22 mouse cellular contexts compared by ENCODE assay signal in the genomic region with DNA sequence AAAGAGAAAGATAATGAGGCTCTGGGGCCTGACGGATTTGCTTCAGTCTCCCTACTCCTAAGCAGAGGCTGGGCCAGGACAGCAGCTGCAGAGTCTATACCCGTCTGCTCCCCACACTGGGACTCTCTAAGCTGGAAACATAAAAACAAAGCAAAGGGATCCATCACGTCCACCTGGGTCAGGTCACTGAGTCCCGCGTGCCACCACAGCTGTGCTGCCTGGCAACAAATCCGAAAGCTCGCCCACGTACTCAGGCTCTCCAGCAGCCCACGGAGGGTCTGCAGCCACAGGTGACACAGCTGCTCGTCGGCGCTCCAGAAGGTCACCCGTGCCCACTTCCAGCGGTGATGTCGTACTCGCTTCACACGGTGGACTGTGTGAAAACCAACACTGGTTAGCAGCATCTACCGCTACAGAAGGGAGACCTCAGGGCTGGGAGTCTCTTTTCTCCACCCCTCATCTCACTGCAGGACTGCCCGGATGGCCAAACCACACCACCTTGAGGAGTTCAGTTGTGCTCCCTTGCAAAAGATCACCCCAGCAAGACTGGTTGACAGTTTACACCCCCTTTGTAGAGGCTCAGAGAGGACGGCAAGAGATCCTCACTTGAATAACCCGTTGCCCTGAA. TPM values are rescaled to one million over a fixed set of nuclear protein-coding genes. Genes with fewer than 3 reads are reported as not detected.
DNase-seq lines count a peak whose midpoint lies in the region; ATAC-seq and TF ChIP-seq lines count a peak whose summit lies in the region.
"Had no signal": no experiment of that assay in that cellular context is flagged by ENCODE, and none has a peak within 500 bp of the region (broad histone marks: within the 10 kb centered on the region; RNA-seq: fewer than 3 reads in every experiment).

No protein-coding gene starts in this region.

- H3K4me2 ChIP-seq in forebrain, embryonic 14.5 days (ENCODE audit: low read length): no peak overlapping the region
- no peak overlapping the region for H3K4me2 ChIP-seq in forebrain, embryonic 15.5 days (replicated peaks)
- H3K4me2 ChIP-seq in lung, embryonic 16.5 days (ENCODE audit: low read depth, low read length): no peak overlapping the region
- H3K4me2 ChIP-seq: embryonic facial prominence, embryonic 15.5 days; heart, embryonic 12.5 days; hindbrain, embryonic 15.5 days had no signal

- no peak overlapping the region for H3K27ac ChIP-seq in forebrain, embryonic 14.5 days (ENCODE audit: low read depth, low read length)
- H3K27ac ChIP-seq in forebrain, embryonic 15.5 days (replicated peaks): no peak overlapping the region
- H3K27ac ChIP-seq in lung, embryonic 16.5 days (ENCODE audit: low read length): peak overlapping the region; percentile 27; the same call in 1 of the 2 replicates
- no peak overlapping the region for H3K27ac ChIP-seq in hindbrain, embryonic 10.5 days
- H3K27ac ChIP-seq: embryonic facial prominence, embryonic 15.5 days; forebrain, embryonic 10.5 days; heart, adult 2 months; hindbrain, embryonic 15.5 days had no signal

- H3K27me3 ChIP-seq in forebrain, embryonic 14.5 days (replicated peaks; ENCODE audit: control insufficient read depth, insufficient read depth, low read length): no peaks in the 10 kb centered on the region
- no peaks in the 10 kb centered on the region for H3K27me3 ChIP-seq in forebrain, embryonic 15.5 days
- H3K27me3 ChIP-seq in lung, embryonic 16.5 days (ENCODE audit: control insufficient read depth, insufficient read depth, low read depth, low read length): no peaks in the 10 kb centered on the region
- H3K27me3 ChIP-seq in hindbrain, embryonic 10.5 days (ENCODE audit: insufficient read depth, poor library complexity, severe bottlenecking): no peaks in the 10 kb centered on the region
- H3K27me3 ChIP-seq: embryonic facial prominence, embryonic 15.5 days; heart, embryonic 12.5 days; hindbrain, embryonic 15.5 days; Patski had no signal

- intact Hi-C loops in left cerebral cortex, postnatal 4 days (cut with DNase I): no loop called here

- no peak for ATAC-seq in forebrain, embryonic 14.5 days
- no peak for ATAC-seq in forebrain, embryonic 15.5 days (replicated peaks)
- no peak for ATAC-seq in lung, embryonic 16.5 days (ENCODE audit: low read depth)
- ATAC-seq: activated CD4-positive, CD25-positive, alpha-beta regulatory T cell, adult 4 months; forebrain, embryonic 16.5 days; Patski had no signal

- peaks cover 18% of the 10 kb centered on the region; the same call in 1 of the 2 replicates for H3K36me3 ChIP-seq in forebrain, embryonic 14.5 days (ENCODE audit: control insufficient read depth, insufficient read depth, low read length)
- H3K36me3 ChIP-seq in forebrain, embryonic 15.5 days: peaks cover 6% of the 10 kb centered on the region; the same call in 1 of the 2 replicates
- peaks cover 17% of the 10 kb centered on the region for H3K36me3 ChIP-seq in lung, embryonic 16.5 days (ENCODE audit: control insufficient read depth, insufficient read depth, low read length)
- H3K36me3 ChIP-seq in hindbrain, embryonic 10.5 days: peaks cover 24% of the 10 kb centered on the region

- no peak overlapping the region for H3K4me3 ChIP-seq in forebrain, embryonic 14.5 days (ENCODE audit: low read depth, low read length)
- H3K4me3 ChIP-seq in forebrain, embryonic 15.5 days: no peak overlapping the region
- H3K4me3 ChIP-seq in lung, embryonic 16.5 days (ENCODE audit: low read length): no peak overlapping the region
- H3K4me3 ChIP-seq in lung, adult 2 months (replicated peaks; ENCODE audit: extremely low read depth, low read depth, low read length): no peak overlapping the region
- no peak overlapping the region for H3K4me3 ChIP-seq in hindbrain, embryonic 10.5 days
- H3K4me3 ChIP-seq: embryonic facial prominence, embryonic 15.5 days; erythroblast, embryonic 14.5 days; forebrain, embryonic 10.5 days; heart, adult 2 months; heart, embryonic 12.5 days; hindbrain, embryonic 15.5 days had no signal

- 0 out of 2 replicates have a peak, but pooled peaks cover 5% of the 10 kb centered on the region for H3K4me1 ChIP-seq in forebrain, embryonic 14.5 days (ENCODE audit: control insufficient read depth, insufficient read depth, low read length)
- peaks cover 9% of the 10 kb centered on the region for H3K4me1 ChIP-seq in forebrain, embryonic 15.5 days
- H3K4me1 ChIP-seq in lung, embryonic 16.5 days (replicated peaks; ENCODE audit: control insufficient read depth, insufficient read depth, low read length): peaks cover 19% of the 10 kb centered on the region
- H3K4me1 ChIP-seq in lung, adult 2 months (ENCODE audit: control insufficient read depth, insufficient read depth, low read length): peaks cover 19% of the 10 kb centered on the region
- peaks cover 28% of the 10 kb centered on the region for H3K4me1 ChIP-seq in hindbrain, embryonic 10.5 days (replicated peaks)

- H3K9ac ChIP-seq in forebrain, embryonic 14.5 days (ENCODE audit: low read length): no peak overlapping the region
- H3K9ac ChIP-seq in forebrain, embryonic 15.5 days (replicated peaks): no peak overlapping the region
- no peak overlapping the region for H3K9ac ChIP-seq in lung, embryonic 16.5 days (ENCODE audit: low read length)
- H3K9ac ChIP-seq: embryonic facial prominence, embryonic 15.5 days; heart, embryonic 12.5 days; hindbrain, embryonic 15.5 days had no signal

- WGBS in forebrain, embryonic 14.5 days: 80% methylated on average over 21 of the region's 21 CpGs
- 75% methylated on average over 21 of the region's 21 CpGs for WGBS in forebrain, embryonic 15.5 days
- 72% methylated on average over 21 of the region's 21 CpGs for WGBS in lung, embryonic 16.5 days
- 78% methylated on average over 21 of the region's 21 CpGs for WGBS in lung, adult 2 months
- WGBS in hindbrain, embryonic 10.5 days: 85% methylated on average over 21 of the region's 21 CpGs

- H3K9me3 ChIP-seq in forebrain, embryonic 14.5 days (replicated peaks; ENCODE audit: control insufficient read depth, low read length): no peaks in the 10 kb centered on the region
- H3K9me3 ChIP-seq in forebrain, embryonic 15.5 days: no peaks in the 10 kb centered on the region
- no peaks in the 10 kb centered on the region for H3K9me3 ChIP-seq in lung, embryonic 16.5 days (ENCODE audit: control insufficient read depth, low read length)
- H3K9me3 ChIP-seq in hindbrain, embryonic 10.5 days: no peaks in the 10 kb centered on the region
- H3K9me3 ChIP-seq: embryonic facial prominence, embryonic 15.5 days; hindbrain, embryonic 15.5 days had no signal

- TF ChIP-seq POLR2A in lung, adult 2 months (IDR thresholded peaks at IDR 0.05; ENCODE audit: borderline replicate concordance, extremely low read depth, low read depth, low read length): no peak
- no peak for TF ChIP-seq POLR2A in brain, embryonic 14.5 days (IDR thresholded peaks at IDR 0.05; ENCODE audit: borderline replicate concordance, extremely low read depth, insufficient read depth, insufficient read length, poor library complexity, severe bottlenecking)

- no peak for TF ChIP-seq CTCF in lung, adult 2 months (IDR thresholded peaks at IDR 0.05; ENCODE audit: insufficient read depth, low read length)
- TF ChIP-seq CTCF in brain, embryonic 14.5 days (IDR thresholded peaks at IDR 0.05; ENCODE audit: borderline replicate concordance, extremely low read depth, insufficient read depth, insufficient read length): no peak

- DNase-seq in forebrain, embryonic 14.5 days (ENCODE audit: low spot score): peak; percentile 29
- no peak for DNase-seq in lung, adult 2 months
- DNase-seq in brain, embryonic 14.5 days (ENCODE audit: low read depth): peak; percentile 47
- DNase-seq in natural killer cell, adult 2 months (ENCODE audit: low spot score in 2 of 2): peak; percentile 52 to 69
- DNase-seq in hindbrain, embryonic 10.5 days (ENCODE audit: low spot score): no peak
- no peak for DNase-seq in left cerebral cortex, postnatal 4 days
- DNase-seq: adrenal gland, adult 2 months; cerebellum, adult 11-12 months; cerebellum, adult 9-10 months; cerebellum, postnatal 25 days; gastrocnemius, postnatal 10 days; heart, adult 2 months had no signal

RNA-seq across cellular contexts. Expression of a gene that starts 21.1 kb away (rescaled TPM):
- 20.8 and 21.3 TPM in 2 replicates for polyA plus RNA-seq in forebrain, embryonic 14.5 days (2014; fragmentation: Nextera tagmentation; extraction: Ambion mirVana)
- 21.7 and 23.5 TPM in 2 replicates for polyA plus RNA-seq in forebrain, embryonic 15.5 days (2015; fragmentation: Nextera tagmentation; extraction: Ambion mirVana)
- polyA plus RNA-seq in lung, embryonic 16.5 days (2015; fragmentation: Nextera tagmentation; extraction: Ambion mirVana): 25.2 and 26.4 TPM in 2 replicates
- polyA plus RNA-seq in lung, adult 2 months (2012; rRNA removed): 38.2 and 40.8 TPM in 2 replicates
- 27.3 and 32.0 TPM in 2 replicates for polyA plus RNA-seq in brain, embryonic 14.5 days (2012; rRNA removed)
- polyA plus RNA-seq in hindbrain, embryonic 10.5 days (2016; fragmentation: Nextera tagmentation; extraction: Ambion mirVana): 12.8 and 15.9 TPM in 2 replicates
- total RNA-seq in left cerebral cortex, postnatal 4 days (2021): 10 to 100 TPM; 29.0 to 31.4 TPM

RNA-seq across cellular contexts. Expression of a gene that starts 49.4 kb away (rescaled TPM):
- polyA plus RNA-seq in forebrain, embryonic 14.5 days (2014; fragmentation: Nextera tagmentation; extraction: Ambion mirVana): 8.0 and 9.4 TPM in 2 replicates
- polyA plus RNA-seq in forebrain, embryonic 15.5 days (2015; fragmentation: Nextera tagmentation; extraction: Ambion mirVana): 12.9 and 13.1 TPM in 2 replicates
- polyA plus RNA-seq in lung, embryonic 16.5 days (2015; fragmentation: Nextera tagmentation; extraction: Ambion mirVana): 13.6 and 14.3 TPM in 2 replicates
- polyA plus RNA-seq in lung, adult 2 months (2012; rRNA removed): 31.9 and 34.7 TPM in 2 replicates
- 16.8 and 21.8 TPM in 2 replicates for polyA plus RNA-seq in brain, embryonic 14.5 days (2012; rRNA removed)
- 13.4 and 13.5 TPM in 2 replicates for polyA plus RNA-seq in hindbrain, embryonic 10.5 days (2016; fragmentation: Nextera tagmentation; extraction: Ambion mirVana)
- total RNA-seq in left cerebral cortex, postnatal 4 days (2021): 10 to 100 TPM; 17.9 to 19.3 TPM

Comparison
In these comparisons a context has a peak if more than half of its experiments do, and no peak if none do; other contexts are left out.
1. DNase-seq: peak in forebrain, embryonic 14.5 days (single experiment), brain, embryonic 14.5 days (single experiment) and natural killer cell, adult 2 months (2 of 2); none in lung, adult 2 months (single experiment), hindbrain, embryonic 10.5 days (single experiment) and left cerebral cortex, postnatal 4 days (single experiment).